Mouse (Mus musculus) lung, postnatal 14 days (tissue): ENCODE results near the gene Zbtb44.
"Not testable (repeated sequence)": the region's sequence is repeated elsewhere in the genome, so short reads cannot be mapped to it uniquely, and the experiment has no call there.

Source experiments
- DNase-seq: peaks from one replicate; pipeline ENCODE4 v3.0.0; 2021

Gene Zbtb44

DNA sequence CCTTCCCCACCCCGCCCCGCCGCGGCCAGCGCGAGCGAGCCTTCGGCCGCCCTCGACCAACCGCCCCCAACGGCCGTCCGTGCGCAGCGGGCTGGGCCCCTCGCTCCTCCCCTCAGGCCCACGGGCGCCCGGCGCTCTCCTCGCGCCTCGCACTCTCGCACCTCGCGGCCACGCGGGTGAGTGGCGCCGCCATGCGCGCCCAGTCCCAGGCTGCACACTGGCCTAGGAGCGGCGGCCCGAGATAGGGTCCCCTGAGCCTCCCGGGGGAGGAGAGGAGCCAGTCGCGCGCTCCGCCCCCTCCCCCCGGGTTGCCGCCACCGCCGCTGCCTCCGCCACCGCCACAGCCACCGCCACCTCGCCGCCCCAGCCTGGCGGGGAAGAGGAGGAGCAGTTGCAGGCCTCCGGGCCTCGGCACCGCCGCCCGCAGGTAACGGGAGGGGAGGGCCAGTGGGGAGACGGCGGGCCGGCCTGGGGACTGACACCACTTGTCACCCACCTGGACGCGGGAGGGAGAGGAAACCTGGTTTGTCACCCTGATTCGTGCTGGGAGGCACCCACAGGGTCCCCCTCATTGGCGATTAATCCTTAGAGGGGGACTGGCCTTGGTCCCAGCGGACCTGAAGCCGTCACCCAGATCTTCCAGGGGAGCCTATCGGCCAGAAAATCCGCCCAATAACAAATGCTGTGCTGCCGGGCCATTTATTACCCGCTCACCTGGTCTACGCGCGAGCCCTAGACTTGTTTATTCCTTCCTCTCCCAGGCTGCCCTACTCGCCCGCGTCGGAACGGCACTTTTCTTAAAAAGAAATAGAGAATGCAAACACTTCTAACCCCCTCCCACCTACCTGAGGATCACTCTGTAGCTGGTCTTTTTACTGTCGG, at the start of gene Zbtb44:
Gene Zbtb44 (plus strand): TSS at position 113 of the 882 bp plus-strand sequence.
- DNase-seq, result peak; percentile 30

- no peak for DNase-seq
Measured at GRCm38 (mm10) chr9:30985782-30986181, 44.7 kb upstream of the Zbtb44 start.

GRCm38 (mm10) chr9:30993106-30993505, 37.3 kb upstream of the Zbtb44 start:
- DNase-seq, result no peak

GRCm38 (mm10) chr9:30996590-30997562, 33.6 kb upstream of the Zbtb44 start:
- DNase-seq, result no peak

GRCm38 (mm10) chr9:31000641-31001040, 29.8 kb upstream of the Zbtb44 start:
- DNase-seq, result no peak

- DNase-seq, result no peak
Measured at GRCm38 (mm10) chr9:31002528-31002927, 27.9 kb upstream of the Zbtb44 start.

- no peak for DNase-seq
Measured at GRCm38 (mm10) chr9:31009334-31009733, 21.1 kb upstream of the Zbtb44 start.

- DNase-seq, result no peak
Measured at GRCm38 (mm10) chr9:31010040-31010439, 20.4 kb upstream of the Zbtb44 start.

DNA sequence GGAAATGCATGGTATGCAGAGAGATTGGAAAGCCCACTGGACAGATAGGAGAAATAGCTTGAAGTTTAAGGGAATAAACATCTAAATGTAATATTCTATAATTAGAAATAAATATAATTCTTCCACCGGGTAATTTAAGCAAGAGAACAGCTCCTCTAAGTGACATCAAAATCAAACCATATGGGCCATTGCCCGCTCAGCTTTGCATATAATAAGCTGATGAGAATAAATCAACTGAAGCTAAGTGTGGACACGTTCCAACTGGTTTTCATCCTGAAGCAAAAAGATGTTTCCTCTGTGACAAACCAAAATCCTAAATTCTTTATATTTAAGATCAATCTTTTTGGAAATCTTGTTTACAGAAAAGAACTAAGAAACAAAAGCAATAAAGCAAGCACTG, 19.7 kb upstream of the Zbtb44 start:
- DNase-seq, result no peak

DNA sequence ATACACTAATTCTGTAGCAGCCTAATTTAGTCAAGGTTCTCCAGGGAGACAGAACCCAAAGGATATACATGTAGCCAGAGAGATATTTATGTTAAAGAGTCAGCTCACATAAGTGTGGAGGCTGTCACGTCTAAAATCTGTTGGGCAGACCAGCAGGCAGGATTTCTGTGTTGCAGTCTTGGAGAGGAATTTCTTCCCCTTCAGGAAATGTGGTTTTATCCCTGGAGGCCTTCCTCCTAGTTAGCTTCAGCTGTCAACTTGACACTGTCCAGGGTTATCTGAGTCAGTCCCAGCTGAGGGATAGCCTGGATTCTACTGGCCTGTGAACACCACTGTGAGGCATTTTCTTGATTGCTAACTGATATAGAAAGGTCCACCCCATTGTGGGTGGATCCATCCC, 18.9 kb upstream of the Zbtb44 start:
- DNase-seq, result no peak

DNA sequence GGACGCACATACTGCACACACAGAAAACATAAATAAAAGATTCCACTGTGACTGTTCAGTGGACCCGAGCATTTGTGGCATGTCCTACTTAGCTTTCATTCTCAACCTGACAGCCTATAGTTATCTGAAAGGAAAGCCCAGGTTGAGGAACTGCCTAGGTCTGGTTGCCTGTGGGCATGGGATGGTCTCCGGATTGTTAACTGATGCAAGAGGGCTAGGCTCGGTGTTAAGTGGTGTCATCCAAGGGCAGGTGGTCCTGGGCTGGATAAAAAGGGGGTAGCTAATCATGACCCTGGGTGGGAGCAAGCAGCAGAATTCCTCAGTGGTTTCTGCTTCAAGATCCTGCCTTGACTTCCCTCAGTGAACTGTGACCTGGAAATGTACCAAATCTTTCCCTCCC, 17.8 kb upstream of the Zbtb44 start:
- DNase-seq, result no peak

GRCm38 (mm10) chr9:31013415-31013814, 17.0 kb upstream of the Zbtb44 start:
- no peak for DNase-seq

DNA sequence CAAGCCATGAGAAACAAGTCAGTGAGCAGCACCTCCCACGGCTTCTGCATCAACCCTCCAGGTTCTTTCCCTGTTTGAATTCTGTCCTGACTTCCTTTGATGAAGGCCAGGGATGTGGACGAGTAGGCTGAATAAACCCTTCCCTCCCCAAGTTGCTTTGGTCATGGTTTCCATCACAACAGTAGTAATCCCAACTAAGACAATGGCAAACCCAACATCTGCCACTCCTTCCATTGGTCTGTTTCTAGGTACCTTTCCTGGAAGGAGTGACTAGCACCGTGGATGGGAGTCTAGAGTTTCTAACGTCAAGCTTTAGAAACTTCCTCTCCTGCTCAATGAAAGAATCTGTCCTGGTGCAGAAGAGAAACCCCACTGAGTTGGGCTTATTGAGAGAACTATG, 12.8 kb upstream of the Zbtb44 start:
- no peak for DNase-seq

GRCm38 (mm10) chr9:31018158-31018557, 12.3 kb upstream of the Zbtb44 start:
- no peak for DNase-seq

- no peak for DNase-seq
Measured at GRCm38 (mm10) chr9:31018705-31019104, 11.7 kb upstream of the Zbtb44 start.

- no peak for DNase-seq
Measured at GRCm38 (mm10) chr9:31028251-31028650, 2.2 kb upstream of the Zbtb44 start.

DNA sequence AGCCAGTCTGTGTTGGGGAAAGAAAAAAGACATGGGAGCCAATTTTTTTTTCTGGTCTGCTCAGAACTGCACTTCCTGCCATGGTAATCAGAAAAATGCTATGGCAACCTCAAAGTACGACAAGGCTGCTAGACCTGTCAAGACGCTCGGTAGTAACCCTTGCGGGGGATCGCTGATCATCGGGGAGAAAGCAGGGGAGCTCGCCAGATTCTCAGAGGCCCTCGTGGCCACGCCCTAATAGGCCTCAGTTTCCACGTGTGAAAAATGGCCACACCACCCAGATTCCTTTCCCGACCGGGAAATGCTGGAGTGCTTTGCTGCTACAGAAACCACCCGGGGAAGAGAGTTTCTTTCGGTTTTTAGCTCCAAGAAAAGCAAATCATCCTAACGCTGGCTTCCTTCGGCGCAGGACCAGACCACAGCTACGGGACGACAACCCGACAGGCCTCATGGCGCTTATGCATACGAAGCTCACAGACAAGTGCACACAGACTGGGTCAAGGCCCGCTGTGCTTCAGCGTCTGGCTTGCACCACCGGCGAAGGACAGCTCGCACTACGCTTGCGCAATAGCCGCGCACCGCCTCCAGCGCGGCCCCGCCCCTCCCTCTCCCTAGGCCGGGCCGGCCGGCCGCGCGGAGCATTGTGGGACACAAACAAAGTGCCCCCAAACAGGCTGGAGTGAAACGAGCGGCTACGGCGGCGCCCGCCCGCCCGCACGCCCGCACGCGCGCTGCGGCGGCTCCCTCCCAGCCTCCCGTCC, 513 bp upstream of the Zbtb44 start:
- peak; percentile 98 for DNase-seq

- DNase-seq, result no peak
Measured at GRCm38 (mm10) chr9:31031414-31031843, 985 bp downstream of the Zbtb44 start.

DNA sequence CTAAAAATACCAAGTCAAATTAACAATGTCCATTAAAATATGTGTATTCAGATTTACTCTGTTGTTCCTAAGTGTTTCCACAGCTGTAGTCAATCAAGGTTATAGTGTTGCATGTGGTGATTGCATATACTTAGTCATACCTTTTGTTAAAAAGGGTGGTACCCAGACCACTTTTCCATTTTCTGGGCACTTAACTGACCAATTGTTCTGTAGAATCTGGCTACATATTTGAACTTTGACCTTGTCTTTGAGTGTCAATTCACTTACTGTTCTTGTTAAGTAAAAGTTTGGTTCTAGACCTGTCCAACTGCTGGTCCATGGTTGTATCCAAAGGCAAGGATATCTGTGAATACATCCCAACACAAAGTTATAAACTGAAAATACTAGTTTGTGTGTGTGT, 2.1 kb downstream of the Zbtb44 start:
- no peak for DNase-seq

GRCm38 (mm10) chr9:31050208-31050607, 19.8 kb downstream of the Zbtb44 start:
- DNase-seq, result no peak

GRCm38 (mm10) chr9:31051509-31051908, 21.1 kb downstream of the Zbtb44 start:
- not testable (repeated sequence) for DNase-seq

DNA sequence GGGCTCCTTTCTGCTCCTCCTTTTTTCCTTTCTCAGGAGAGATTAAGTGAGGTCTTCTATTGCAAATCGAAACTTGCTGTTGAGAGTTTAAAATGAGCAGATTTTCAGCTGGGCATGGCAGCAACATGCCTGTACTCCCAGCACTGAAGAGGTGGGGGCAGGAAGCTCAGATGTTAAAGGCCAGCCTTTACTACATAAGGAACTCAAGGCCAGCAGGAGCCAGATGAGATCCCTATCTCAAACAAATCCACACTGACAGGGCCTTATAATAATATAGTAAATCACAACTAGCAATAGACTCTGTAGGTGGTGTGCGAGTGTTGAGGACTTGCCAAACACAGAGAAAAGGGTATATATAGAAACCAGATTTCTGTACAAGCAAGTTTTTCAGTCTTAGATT, 28.3 kb downstream of the Zbtb44 start:
- no peak for DNase-seq

DNA sequence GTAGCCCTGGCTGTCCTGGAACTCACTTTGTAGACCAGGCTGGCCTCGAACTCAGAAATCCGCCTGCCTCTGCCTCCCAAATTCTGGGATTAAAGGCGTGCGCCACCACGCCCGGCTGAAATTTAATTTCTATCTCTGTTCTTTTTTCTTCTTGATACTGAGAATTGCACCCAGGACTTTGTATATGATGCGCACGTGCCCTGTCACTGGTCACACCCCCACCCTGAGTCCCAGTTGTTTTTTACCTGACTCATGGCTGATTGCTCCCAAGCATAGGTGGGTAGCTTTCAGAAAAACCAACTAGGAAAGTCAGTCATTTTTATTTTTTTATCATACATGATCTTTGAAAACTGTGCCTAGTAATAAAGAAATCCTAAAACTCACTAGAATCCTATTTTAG, 40.3 kb downstream of the Zbtb44 start:
- no peak for DNase-seq
